Mouse (Mus musculus) G1E (cell line): ENCODE measurements around the gene Atp5f1. TPM values are rescaled to one million over a fixed set of nuclear protein-coding genes. Genes with fewer than 3 reads are reported as not detected.
"Not testable (repeated sequence)": the region's sequence is repeated elsewhere in the genome, so short reads cannot be mapped to it uniquely, and the experiment has no call there.

Source experiments
- ATAC-seq: 2 replicates; pipeline ENCODE4 v1.8.0; 2016; ENCODE audit warnings: mild to moderate bottlenecking; ENCODE audit not compliant: insufficient number of reproducible peaks, poor library complexity, low FRiP score, severe bottlenecking; ENCODE audit errors: extremely low read depth
- DNase-seq: peaks from one replicate; pipeline ENCODE4 v3.0.0; 2012; ENCODE audit warnings: low spot score
- H3K27me3 ChIP-seq: 2 replicates; pipeline ENCODE4 v1.6.1; 2012; ENCODE audit warnings: mild to moderate bottlenecking, low read length, inconsistent platforms; ENCODE audit not compliant: insufficient read depth
- H3K36me3 ChIP-seq: replicated peaks from 2 replicates; pipeline ENCODE3; 2012; ENCODE audit warnings: mild to moderate bottlenecking, inconsistent platforms
- H3K4me1 ChIP-seq: 2 replicates; pipeline ENCODE4 v1.6.1; 2012; ENCODE audit warnings: low read depth, low read length, inconsistent platforms, mixed read lengths; ENCODE audit not compliant: insufficient read depth
- H3K4me3 ChIP-seq: 2 replicates; pipeline ENCODE4 v1.5.1; 2012; ENCODE audit warnings: low read depth, mild to moderate bottlenecking, inconsistent platforms, low read length, moderate library complexity, mixed read lengths
- H3K9me3 ChIP-seq: replicated peaks from 2 replicates; pipeline ENCODE4 v1.6.1; 2012; ENCODE audit warnings: inconsistent platforms
- CTCF ChIP-seq: IDR thresholded peaks from 2 replicates; pipeline ENCODE4 v1.5.1; 2012; ENCODE audit warnings: low read depth, low read length, inconsistent platforms, mixed read lengths
- GATA1 ChIP-seq: IDR thresholded peaks from 2 replicates; pipeline ENCODE4 v1.6.1; 2012; ENCODE audit warnings: borderline replicate concordance, low read length, inconsistent platforms, mixed read lengths
- GATA2 ChIP-seq: IDR thresholded peaks from 2 replicates; pipeline ENCODE4 v1.6.1; 2012; ENCODE audit warnings: low read depth, low read length, inconsistent platforms, borderline replicate concordance
- POLR2AphosphoS5 ChIP-seq: IDR thresholded peaks from 2 replicates; pipeline ENCODE4 v1.6.1; 2012; ENCODE audit warnings: low read depth, low read length, inconsistent platforms; ENCODE audit not compliant: insufficient replicate concordance
- TAL1 ChIP-seq: conservative IDR thresholded peaks from 2 replicates; pipeline ENCODE4 v1.6.1; 2012; ENCODE audit warnings: low read depth, low read length, inconsistent platforms, mixed read lengths
- polyA plus RNA-seq: library from polyadenylated mRNA; stranded (reverse); fragments of >175 nt; gene quantifications from 2 replicates; pipeline ENCODE4 v1.2.3, GENCODE M21; 2012
- total RNA-seq, 2 experiments: library from RNA; stranded (forward) in 1 of 2; stranded (reverse) in 1 of 2; fragments of 200-1000 nt in 1 of 2; fragments of >200 nt in 1 of 2; fragmentation: Nextera tagmentation in 1 of 2; gene quantifications; 2 replicates each; pipeline ENCODE4 v1.2.3; 2014 to 2017

Gene Atp5f1
- total and polyA plus RNA-seq, 3 experiments = 110 to 891 (median 239) TPM

GRCm38 (mm10) chr3:105924616-105925015 lies 35.3 kb downstream of the Atp5f1 start:
- Histone ChIP-seq H3K27me3 (no peaks in the 10 kb centered on the region), H3K9me3 (no peaks in the 10 kb centered on the region), H3K4me3 (peak overlapping the region; percentile 2; the same call in 1 of the 2 replicates), H3K36me3 (peaks cover 42% of the 10 kb centered on the region), H3K4me1 (peaks cover 72% of the 10 kb centered on the region)
- ATAC-seq (peak; percentile 30), DNase-seq (no peak)
- TF ChIP-seq TAL1 (no peak), GATA1 (no peak), GATA2 (no peak), POLR2AphosphoS5 (no peak)

- Histone ChIP-seq H3K36me3 (peaks cover 21% of the 10 kb centered on the region), H3K27me3 (no peaks in the 10 kb centered on the region), H3K4me1 (peaks cover 70% of the 10 kb centered on the region), H3K4me3 (no peak overlapping the region), H3K9me3 (no peaks in the 10 kb centered on the region)
- ATAC-seq (no peak), DNase-seq (no peak)
- TF ChIP-seq TAL1 (no peak), GATA1 (no peak)
Measured at GRCm38 (mm10) chr3:105921959-105922358, 37.9 kb downstream of the Atp5f1 start.

GRCm38 (mm10) chr3:105920743-105921142 lies 39.2 kb downstream of the Atp5f1 start:
- not testable (repeated sequence) for ATAC-seq, H3K4me3 ChIP-seq, DNase-seq, H3K27me3 ChIP-seq, H3K9me3 ChIP-seq
- peaks cover 12% of the 10 kb centered on the region for H3K36me3 ChIP-seq
- H3K4me1 ChIP-seq = peaks cover 68% of the 10 kb centered on the region

GRCm38 (mm10) chr3:105918355-105918745 lies 41.5 kb downstream of the Atp5f1 start:
- no peaks in the 10 kb centered on the region for H3K27me3 ChIP-seq
- ATAC-seq (no peak), DNase-seq (no peak)
- H3K9me3 ChIP-seq = no peaks in the 10 kb centered on the region
- H3K36me3 ChIP-seq = no peaks in the 10 kb centered on the region
- no peak for TF ChIP-seq GATA1
- no peak for TF ChIP-seq GATA2
- no peak for TF ChIP-seq CTCF
- TF ChIP-seq TAL1 = no peak
- TF ChIP-seq POLR2AphosphoS5 = no peak
- H3K4me1 ChIP-seq = peaks cover 74% of the 10 kb centered on the region
- H3K4me3 ChIP-seq = no peak overlapping the region

- Histone ChIP-seq H3K27me3 (no peaks in the 10 kb centered on the region), H3K4me1 (peaks cover 74% of the 10 kb centered on the region), H3K9me3 (no peaks in the 10 kb centered on the region), H3K4me3 (no peak overlapping the region), H3K36me3 (no peaks in the 10 kb centered on the region)
- ATAC-seq = no peak
- TF ChIP-seq TAL1 = no peak
- no peak for TF ChIP-seq GATA2
- no peak for TF ChIP-seq POLR2AphosphoS5
- no peak for TF ChIP-seq CTCF
- TF ChIP-seq GATA1 = no peak
- DNase-seq = no peak
Measured at GRCm38 (mm10) chr3:105917656-105918354, 42.1 kb downstream of the Atp5f1 start.

GRCm38 (mm10) chr3:105916455-105916854 lies 43.4 kb downstream of the Atp5f1 start:
- not testable (repeated sequence) for H3K27me3 ChIP-seq, H3K36me3 ChIP-seq, H3K9me3 ChIP-seq, ATAC-seq, H3K4me3 ChIP-seq, DNase-seq
- H3K4me1 ChIP-seq = peaks cover 81% of the 10 kb centered on the region

GRCm38 (mm10) chr3:105915281-105915680 lies 44.6 kb downstream of the Atp5f1 start:
- no peak for TF ChIP-seq GATA1
- TF ChIP-seq CTCF = no peak
- no peak for TF ChIP-seq GATA2
- no peak for ATAC-seq
- Histone ChIP-seq H3K4me1 (peaks cover 82% of the 10 kb centered on the region), H3K9me3 (no peaks in the 10 kb centered on the region), H3K27me3 (no peaks in the 10 kb centered on the region), H3K4me3 (no peak overlapping the region; the same call in 1 of the 2 replicates), H3K36me3 (no peaks in the 10 kb centered on the region)
- DNase-seq = no peak
